Mouse (Mus musculus) adrenal gland, postnatal 10 days (tissue): ENCODE data around the gene Nrd1. TPM values are rescaled to one million over a fixed set of nuclear protein-coding genes. Genes with fewer than 3 reads are reported as not detected.

Source experiments
- DNase-seq: peaks from one replicate; pipeline ENCODE4 v3.0.0; 2021; ENCODE audit warnings: mixed read lengths
- microRNA-seq: library from miRNA; unstranded; fragments of <30 nt; microRNA quantifications from one replicate; pipeline ENCODE4 v1.2.0, GENCODE M21; 2021
- total RNA-seq, 2 experiments: library from RNA; stranded (reverse); gene quantifications; 2 replicates each; pipeline ENCODE4 v1.2.3; 2021

Nrd1 gene
- total RNA-seq, 2 experiments from 2014 or later = 97.2 to 109 TPM

DNA sequence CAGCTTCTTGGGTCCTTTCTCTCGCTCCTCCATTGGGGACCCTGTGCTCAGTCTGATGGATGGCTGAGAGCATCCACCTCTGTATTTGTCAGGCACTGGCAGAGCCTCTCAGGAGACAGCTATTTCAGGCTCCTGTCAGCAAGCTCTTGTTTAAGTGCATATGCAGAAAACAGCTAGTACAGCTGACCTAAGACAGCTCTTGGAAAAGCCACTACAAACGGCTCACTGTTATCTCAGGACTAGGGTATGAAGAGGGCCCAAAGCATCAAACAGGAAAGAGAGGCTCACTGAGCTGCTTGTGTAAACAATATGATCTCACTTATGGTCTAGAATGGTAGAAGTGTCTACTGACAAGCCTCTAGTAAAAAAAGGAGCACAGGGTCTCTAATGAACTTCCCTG lies 93.8 kb downstream of the Nrd1 start:
- DNase-seq = no peak

DNA sequence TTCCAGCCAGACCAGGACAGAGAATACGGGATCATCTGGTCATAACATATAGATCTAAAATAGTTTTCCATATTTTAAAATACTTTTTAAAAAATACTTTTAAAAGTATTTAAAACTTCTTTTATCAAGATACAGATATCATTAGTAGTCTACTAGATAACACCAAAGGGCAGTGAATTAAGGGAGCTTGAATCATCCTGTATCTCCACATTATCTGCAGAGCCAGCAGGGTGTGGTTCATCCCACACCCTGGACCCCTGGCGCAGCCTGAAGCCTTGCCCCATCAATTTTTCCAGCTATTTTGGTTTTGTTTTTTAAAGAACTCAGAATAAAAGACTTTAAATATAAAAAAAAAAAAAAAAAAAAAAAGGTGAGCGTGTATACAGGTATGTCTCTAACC lies 98.4 kb downstream of the Nrd1 start:
- DNase-seq = no peak

DNA sequence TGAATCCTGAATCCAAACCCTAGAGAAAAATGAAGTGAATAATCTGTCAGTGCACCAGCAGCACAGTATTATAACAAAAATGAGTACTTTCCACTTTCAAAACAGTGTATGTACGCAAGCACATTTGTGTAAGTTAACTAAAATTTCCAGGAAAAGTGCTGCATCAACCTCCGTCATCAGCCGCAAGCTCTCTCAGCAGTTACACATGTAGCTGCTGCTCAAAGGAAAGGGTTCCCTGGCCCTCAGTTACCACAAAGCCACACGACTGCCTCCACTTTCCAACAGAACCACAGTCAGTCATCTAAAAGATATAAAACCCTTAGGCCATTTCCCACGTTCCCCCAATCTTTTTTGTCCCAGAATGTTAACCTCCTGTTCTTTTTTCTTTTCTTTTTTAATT lies 102.1 kb downstream of the Nrd1 start:
- no peak for DNase-seq

DNA sequence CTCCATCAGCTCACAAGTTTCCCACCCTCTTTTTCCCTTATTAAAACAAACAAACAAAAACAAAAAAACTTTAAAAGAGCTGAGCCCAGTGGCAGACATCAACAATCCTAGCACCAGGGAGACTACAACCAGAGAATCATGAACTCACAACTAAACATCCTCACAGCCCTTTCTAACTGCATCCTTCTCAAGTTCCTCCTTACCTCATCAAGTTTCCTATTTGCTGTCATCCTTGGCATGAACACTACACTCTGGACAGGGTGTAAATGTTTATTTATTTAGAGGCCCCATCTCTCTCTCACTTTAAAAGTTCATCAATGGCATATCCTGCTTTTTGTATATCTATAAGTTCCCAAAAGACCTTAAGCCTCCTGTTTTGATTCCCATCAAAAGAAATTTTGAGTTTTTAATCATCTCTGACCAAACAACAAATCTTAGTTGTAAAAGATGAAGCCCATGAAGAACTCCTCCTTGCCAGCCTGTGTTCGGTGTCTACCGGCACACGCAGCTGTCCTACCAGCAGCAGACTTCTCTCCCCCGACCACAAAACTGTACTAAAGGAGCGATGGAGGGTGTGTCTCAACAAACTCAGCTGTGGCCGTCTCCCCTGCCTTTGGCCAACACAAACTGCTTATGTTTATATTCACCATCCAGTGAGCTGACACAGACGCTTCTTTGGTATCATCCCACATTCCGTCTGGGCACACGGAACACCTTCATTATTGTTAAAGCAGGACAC lies 102.9 kb downstream of the Nrd1 start:
- DNase-seq = no peak

DNA sequence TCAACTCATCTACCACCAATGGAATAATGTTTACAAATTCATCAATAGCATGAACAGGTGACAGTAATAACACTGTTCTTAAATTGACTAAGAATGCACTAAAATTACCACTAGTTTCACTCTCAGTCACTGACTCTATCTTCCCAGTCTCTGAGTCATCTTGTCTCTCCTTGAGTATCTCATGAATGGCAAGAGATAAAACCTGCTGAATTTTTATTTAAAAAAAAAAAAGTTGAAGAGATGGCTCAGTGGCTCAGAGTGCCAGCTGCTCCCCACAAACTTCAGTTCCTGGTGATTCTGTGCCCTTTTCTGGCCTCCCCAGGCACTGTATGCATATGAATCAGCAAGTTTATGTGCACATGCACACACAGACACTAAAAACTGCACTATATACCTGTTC lies 104.8 kb downstream of the Nrd1 start:
- no peak for DNase-seq

DNA sequence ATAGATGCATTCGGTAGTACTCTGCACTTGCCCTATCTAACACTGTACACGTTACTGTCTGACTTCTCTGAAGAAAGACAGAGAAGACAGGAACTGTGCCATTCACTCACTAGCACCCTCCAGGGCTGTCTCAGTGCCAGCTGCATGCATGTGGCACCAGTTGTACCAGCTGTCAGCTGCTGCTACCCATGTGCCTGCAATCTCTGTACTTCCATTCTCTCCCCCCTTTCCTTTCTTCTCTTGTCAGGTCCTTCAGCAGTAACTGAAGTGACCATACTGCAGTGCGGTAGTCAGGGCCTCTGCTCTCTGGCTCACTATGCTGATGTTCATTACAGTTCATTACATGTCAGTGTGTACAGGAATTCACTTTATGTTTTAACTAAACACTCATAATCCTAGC lies 105.6 kb downstream of the Nrd1 start:
- peak; percentile 56 for DNase-seq

DNA sequence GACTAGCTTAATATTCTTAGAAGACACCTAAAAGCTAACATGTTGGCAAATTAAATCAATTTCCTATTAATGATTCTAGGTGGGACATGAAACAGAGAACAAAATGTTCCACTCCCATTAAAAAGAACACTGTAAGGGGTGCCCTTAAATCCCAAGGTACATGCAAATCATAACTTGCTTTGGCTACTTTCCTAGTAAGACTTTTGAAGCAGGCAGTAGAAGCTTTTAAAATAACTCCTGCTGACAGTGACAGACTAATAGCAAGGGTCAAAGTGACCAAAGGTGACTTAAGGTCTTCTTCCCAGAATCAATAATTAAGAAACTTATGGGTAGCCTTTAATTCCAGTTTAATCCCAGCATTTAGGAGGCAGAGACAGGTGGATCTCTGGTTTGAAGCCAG lies 106.1 kb downstream of the Nrd1 start:
- no peak for DNase-seq

DNA sequence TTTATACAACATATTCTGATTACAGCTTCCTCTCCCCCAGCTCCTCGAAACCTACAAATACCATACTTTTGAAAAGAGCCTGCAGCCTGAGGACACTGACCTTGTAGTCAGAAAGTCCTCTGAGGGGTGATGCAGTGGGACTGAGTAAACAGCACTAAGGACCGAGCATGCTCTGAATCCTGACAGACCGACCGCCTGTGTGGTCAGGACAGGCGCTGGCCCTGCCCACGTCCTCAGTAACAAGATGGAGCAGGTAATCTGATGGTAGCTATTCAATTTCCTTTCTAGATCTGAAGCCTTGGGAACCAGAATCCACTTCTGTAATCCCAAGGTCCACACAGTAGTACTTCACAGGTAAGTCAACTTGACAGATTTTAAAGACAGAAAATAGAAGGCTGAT lies 108.6 kb downstream of the Nrd1 start:
- DNase-seq = no peak

DNA sequence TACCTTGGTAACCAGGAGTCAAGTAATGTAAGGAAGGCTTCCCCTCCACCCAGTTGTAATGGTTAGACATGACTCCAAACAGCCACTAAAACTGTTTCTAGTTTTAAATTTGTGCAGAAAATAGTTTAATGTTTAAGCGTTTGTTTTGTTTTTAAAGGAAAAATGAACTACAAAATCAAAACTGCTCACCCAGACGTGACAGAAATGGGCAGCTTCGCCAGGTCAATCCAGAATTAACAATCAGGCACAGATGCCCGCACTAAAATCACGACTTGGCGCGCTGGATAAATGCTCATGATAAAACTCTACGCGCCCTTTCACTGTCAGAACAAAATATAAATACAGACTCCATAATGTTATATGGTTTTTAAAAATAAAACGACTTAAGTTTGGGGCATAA lies 109.2 kb downstream of the Nrd1 start:
- no peak for DNase-seq

DNA sequence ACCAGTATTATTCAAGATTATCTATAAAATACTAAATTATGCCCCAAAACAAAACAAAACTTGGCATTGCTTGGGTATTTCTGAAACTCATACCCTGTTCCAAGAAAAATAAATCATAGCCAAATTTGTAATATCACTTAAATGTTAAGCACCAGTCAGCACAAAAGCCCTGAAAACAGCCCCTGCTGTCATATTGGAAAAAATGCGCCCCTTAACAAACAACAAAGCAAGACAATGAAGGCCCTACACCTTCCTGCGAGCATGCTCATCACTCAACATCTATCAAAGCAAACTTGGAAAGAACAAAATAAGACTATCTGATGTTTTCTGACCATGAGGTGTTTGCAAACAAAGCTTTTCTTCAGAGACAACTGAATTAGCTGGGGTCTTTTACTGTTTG lies 110.5 kb downstream of the Nrd1 start:
- DNase-seq = no peak

Small RNAs within 50 kb of the gene (microRNA-seq; reads per million reads assigned to microRNA genes)
- gene Mir761 = not detected

Other genes starting within 250 kb of the Nrd1 start
- 10 to 100 TPM; 20.8 to 24.4 TPM for gene Zfyve9, start 219.9 kb upstream of the Nrd1 start, total RNA-seq
- gene Btf3l4, start 167.0 kb upstream of the Nrd1 start, total RNA-seq = 100 to 1,000 TPM; 115 to 125 TPM
- gene Txndc12, start 166.1 kb upstream of the Nrd1 start, total RNA-seq = 10 to 100 TPM; 70.0 to 71.7 TPM
- 10 to 100 TPM; 27.7 to 28.1 TPM for gene Kti12, start 152.9 kb upstream of the Nrd1 start, total RNA-seq
- gene A730015C16Rik, start 152.0 kb upstream of the Nrd1 start, total RNA-seq = not detected
- gene Rab3b, start 121.6 kb upstream of the Nrd1 start, total RNA-seq = 10 to 100 TPM; 45.4 to 50.2 TPM
- 100 to 1,000 TPM; 149 to 153 TPM for gene Osbpl9, start 201.6 kb downstream of the Nrd1 start, total RNA-seq
- 1 to 10 TPM in 1 of 2 experiments, under 1 TPM in 1; 0.90 to 1.8 TPM for gene Calr4, start 233.8 kb downstream of the Nrd1 start, total RNA-seq